Mouse (Mus musculus) hindbrain, embryonic 12.5 days (tissue): ENCODE data around the gene Clca3a1. TPM values are rescaled to one million over a fixed set of nuclear protein-coding genes. Genes with fewer than 3 reads are reported as not detected.
A peak's percentile ranks its signal among the peaks of the same experiment; 100 is the strongest.
"Not testable (repeated sequence)": the region's sequence is repeated elsewhere in the genome, so short reads cannot be mapped to it uniquely, and the experiment has no call there.

Experiments
- ATAC-seq: fragments of 200-750 bp; cut with Nextera tagmentation; 2 replicates; pipeline ENCODE4 v1.8.0; 2017; ENCODE audit warnings: moderate TSS enrichment; ENCODE audit not compliant: low FRiP score
- H3K27ac ChIP-seq: fragments of 300-500 bp; sonication (generic); 2 replicates; pipeline ENCODE4 v1.5.1; 2016; ENCODE audit warnings: mild to moderate bottlenecking
- H3K27me3 ChIP-seq: fragments of 300-500 bp; sonication (generic); 2 replicates; pipeline ENCODE4 v1.6.1; 2016; ENCODE audit warnings: mild to moderate bottlenecking
- H3K36me3 ChIP-seq: fragments of 300-500 bp; sonication (generic); 2 replicates; pipeline ENCODE4 v1.6.1; 2016; ENCODE audit warnings: mild to moderate bottlenecking
- H3K4me1 ChIP-seq: fragments of 300-500 bp; sonication (generic); 2 replicates; pipeline ENCODE4 v1.6.1; 2016
- H3K4me2 ChIP-seq: fragments of 300-500 bp; sonication (generic); replicated peaks from 2 replicates; pipeline ENCODE4 v1.6.1; 2016; ENCODE audit warnings: mild to moderate bottlenecking
- H3K4me3 ChIP-seq: fragments of 300-500 bp; sonication (generic); 2 replicates; pipeline ENCODE4 v1.5.1; 2016; ENCODE audit warnings: mild to moderate bottlenecking
- H3K9ac ChIP-seq: fragments of 300-500 bp; sonication (generic); 2 replicates; pipeline ENCODE4 v1.6.1; 2016; ENCODE audit warnings: mild to moderate bottlenecking, moderate library complexity
- H3K9me3 ChIP-seq: fragments of 300-500 bp; sonication (generic); replicated peaks from 2 replicates; pipeline ENCODE4 v1.6.1; 2016; ENCODE audit warnings: mild to moderate bottlenecking
- WGBS: fragments of 180-500 bp; shearing (Covaris S2); methylation state at CpG from one replicate; pipeline ENCODE4 v1.1.7; 2016; 5-methylcytosine and 5-hydroxymethylcytosine counted together
- polyA plus RNA-seq: library from polyadenylated mRNA; unstranded; fragments of >200 nt; fragmentation: Nextera tagmentation; extraction: Ambion mirVana; gene quantifications from 2 replicates; pipeline ENCODE4 v1.2.1, GENCODE M21; 2016

Gene Clca3a1
- polyA plus RNA-seq, 1 experiment from 2014 or later = 0.06 TPM

DNA sequence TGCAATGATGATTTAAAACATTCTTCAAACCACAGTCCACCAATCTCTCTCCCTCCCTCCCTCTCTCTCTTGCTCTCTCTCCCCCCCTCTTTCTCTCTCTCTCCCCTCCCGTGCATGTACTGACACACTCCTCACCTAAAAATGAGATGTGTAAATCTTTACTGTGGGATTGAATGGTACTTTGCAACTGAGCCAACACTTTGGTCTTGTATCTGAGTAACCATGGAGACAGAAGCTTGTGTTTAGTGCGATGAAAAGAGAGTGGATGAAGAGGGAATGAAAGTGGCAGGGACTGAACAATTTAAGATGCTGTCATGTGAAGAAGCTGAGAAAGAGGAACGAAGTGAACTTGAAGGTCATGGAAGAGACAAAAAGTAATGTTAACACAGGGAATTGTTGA is 13.1 kb downstream of the Clca3a1 start:
- H3K4me3 ChIP-seq, H3K4me2 ChIP-seq, ATAC-seq, H3K9ac ChIP-seq, H3K4me1 ChIP-seq, H3K27ac ChIP-seq, H3K27me3 ChIP-seq, H3K36me3 ChIP-seq, H3K9me3 ChIP-seq: not testable (repeated sequence)
- WGBS = 37% methylated on average over 3 of the region's 3 CpGs

DNA sequence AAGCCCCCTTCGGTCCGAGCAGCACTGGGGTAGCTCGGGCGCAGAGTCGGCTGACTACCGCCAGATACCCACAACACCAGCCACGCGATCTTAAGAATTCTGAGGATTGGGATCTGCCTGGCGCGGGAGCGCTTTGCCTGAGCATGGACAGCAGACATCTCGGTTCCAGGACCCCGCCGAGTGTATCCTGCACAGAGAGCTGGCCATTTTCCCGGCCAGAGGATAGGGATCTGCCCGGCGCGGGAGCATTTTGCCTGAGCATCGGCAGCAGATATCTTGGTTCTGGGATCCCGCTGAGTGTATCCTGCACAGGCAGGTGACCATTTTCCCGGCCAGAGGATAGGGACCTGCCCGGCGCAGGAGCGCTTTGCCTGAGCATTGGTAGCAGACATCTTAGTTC is 22.4 kb downstream of the Clca3a1 start:
- not testable (repeated sequence) for H3K27ac ChIP-seq, H3K9me3 ChIP-seq, H3K9ac ChIP-seq, H3K27me3 ChIP-seq, H3K4me2 ChIP-seq, ATAC-seq, H3K4me3 ChIP-seq, H3K4me1 ChIP-seq, H3K36me3 ChIP-seq
- 74% methylated on average over 24 of the region's 24 CpGs for WGBS

DNA sequence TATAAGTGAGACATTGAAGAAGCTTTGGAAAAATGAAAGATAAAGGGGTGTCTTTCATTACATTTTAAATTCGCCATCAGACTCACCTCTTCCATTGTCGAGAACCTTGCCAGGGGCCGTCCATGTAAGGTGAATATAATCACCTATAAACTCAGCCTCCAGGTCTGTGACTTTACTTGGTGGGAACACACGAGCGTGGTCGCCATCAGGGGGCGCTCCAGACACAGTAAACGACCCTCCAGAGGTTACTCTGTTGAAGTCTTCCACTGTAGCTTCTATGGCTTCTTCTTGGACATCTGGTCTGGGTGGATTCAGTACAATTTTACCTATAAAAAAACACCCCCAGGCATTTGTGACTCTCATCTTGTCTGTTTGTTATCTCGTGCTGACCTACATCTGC is 23.9 kb downstream of the Clca3a1 start:
- Histone ChIP-seq H3K36me3 (no peaks in the 10 kb centered on the region), H3K9ac (no peak overlapping the region), H3K9me3 (no peaks in the 10 kb centered on the region), H3K4me2 (no peak overlapping the region), H3K27me3 (no peaks in the 10 kb centered on the region), H3K4me1 (no peaks in the 10 kb centered on the region), H3K27ac (no peak overlapping the region), H3K4me3 (no peak overlapping the region)
- 28% methylated on average over 9 of the region's 9 CpGs for WGBS
- no peak for ATAC-seq

DNA sequence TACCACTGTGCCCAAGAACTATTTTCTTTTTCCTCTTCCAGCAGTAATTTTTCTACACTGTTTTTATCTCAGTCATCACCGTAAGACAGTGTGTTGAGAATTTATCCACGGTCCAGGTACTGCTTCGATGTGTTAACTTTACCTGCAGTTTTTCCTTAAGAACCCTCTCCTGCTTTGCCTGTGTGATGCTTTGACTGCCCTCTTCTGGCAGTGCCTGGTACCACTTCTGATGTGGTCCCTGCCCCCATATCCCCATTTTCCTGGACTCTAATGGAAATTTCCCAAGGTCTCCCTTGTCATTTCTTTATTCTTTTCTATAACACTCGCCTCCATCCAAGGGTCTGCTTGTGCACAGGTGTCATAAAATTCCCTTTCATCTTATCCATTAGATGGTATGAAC is 37.3 kb downstream of the Clca3a1 start:
- Histone ChIP-seq H3K36me3 (no peaks in the 10 kb centered on the region), H3K4me2 (no peak overlapping the region), H3K4me3 (no peak overlapping the region), H3K27me3 (no peaks in the 10 kb centered on the region), H3K4me1 (peaks cover 12% of the 10 kb centered on the region), H3K9ac (no peak overlapping the region), H3K9me3 (no peaks in the 10 kb centered on the region), H3K27ac (no peak overlapping the region)
- no peak for ATAC-seq
- WGBS = 48% methylated on average over 4 of the region's 4 CpGs

DNA sequence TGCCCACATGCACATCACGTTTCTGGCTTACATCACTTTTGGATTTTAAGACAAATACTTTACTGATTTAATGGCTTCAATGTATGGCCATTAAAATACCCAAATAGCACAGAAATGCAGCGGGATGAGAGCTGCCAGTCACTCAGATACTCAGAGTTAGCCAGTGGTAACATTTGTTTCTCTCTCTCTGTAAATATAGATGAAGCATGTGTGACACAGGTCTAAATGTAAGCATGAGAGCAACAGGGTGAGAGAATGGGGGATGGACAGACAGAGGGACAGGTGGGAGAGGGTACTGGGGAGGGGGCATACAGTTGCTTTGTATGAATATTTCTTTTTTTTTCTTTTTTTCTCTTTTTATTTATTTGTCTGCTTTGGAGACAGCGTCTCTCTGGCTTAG is 38.2 kb downstream of the Clca3a1 start:
- H3K4me3 ChIP-seq, H3K27me3 ChIP-seq, H3K9ac ChIP-seq, H3K9me3 ChIP-seq, H3K4me2 ChIP-seq, ATAC-seq, H3K27ac ChIP-seq, H3K36me3 ChIP-seq: not testable (repeated sequence)
- H3K4me1 ChIP-seq = peaks cover 18% of the 10 kb centered on the region
- 84% methylated on average over 3 of the region's 3 CpGs for WGBS

DNA sequence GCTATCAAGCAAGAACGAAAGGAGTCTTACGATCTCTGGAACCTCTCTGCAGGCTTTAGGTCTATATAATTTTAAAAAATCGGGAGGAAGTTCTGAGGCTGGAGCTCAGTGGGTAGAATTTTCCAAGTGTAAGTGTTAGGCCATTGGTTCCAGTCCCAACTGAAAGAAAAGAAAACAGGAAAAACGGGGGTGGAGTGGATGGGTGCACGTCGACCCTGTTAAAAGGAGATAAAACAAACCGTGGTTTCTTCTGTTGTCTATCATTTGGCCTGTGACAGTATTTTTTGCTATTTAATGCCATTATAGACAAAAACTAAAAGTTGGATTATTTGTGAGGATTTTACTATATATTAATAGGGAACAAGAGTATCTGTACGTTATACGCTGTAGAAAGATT is 38.9 kb downstream of the Clca3a1 start:
- Histone ChIP-seq H3K9ac (no peak overlapping the region), H3K36me3 (no peaks in the 10 kb centered on the region), H3K27me3 (no peaks in the 10 kb centered on the region), H3K27ac (no peak overlapping the region), H3K9me3 (no peaks in the 10 kb centered on the region), H3K4me3 (no peak overlapping the region), H3K4me1 (peaks cover 19% of the 10 kb centered on the region), H3K4me2 (no peak overlapping the region)
- no peak for ATAC-seq
- WGBS = 91% methylated on average over 9 of the region's 9 CpGs

DNA sequence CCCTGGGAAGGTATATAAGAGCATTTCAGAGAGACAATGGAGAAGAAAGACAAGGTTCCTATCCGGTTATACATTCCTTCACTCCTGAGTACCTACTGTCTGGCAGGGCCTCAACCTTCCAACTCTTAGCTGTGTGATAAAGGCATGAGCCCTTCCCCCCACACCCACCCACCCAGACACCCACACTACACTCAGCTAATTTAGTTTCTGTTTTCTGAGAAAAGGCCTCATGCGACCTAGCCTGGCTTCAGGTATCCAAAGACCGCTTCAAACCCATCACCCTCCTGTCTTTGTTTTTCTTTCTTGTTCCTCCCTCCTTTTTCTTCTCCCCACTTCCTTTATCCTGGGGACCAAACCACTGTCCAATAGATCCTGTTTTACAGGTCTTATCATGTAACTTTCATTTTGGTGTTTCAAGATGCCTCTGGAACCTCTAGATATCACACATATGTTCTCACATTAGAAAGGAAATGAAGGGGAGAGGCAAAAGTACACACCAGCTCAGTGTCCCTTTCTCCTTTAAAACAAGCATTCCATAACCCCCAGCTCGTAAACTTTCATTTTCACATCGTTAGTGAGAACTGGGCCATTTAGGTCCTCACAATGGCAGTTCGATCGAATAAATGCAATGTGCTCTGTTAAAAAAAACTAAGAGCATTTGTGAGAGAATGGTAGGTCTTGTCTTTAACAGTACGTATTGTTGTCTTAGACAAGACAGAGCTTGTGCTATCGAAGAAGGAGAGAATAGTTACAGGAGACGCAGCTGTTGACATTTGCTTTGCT is 39.5 kb downstream of the Clca3a1 start:
- 0 out of 2 replicates have a peak overlapping the region, but pooled peaks have one; percentile 48 for H3K9ac ChIP-seq
- no peaks in the 10 kb centered on the region for H3K27me3 ChIP-seq
- H3K36me3 ChIP-seq = no peaks in the 10 kb centered on the region
- 87% methylated on average over 10 of the region's 10 CpGs for WGBS
- peak overlapping the region; percentile 92; the same call in 1 of the 2 replicates for H3K4me3 ChIP-seq
- peaks cover 19% of the 10 kb centered on the region for H3K4me1 ChIP-seq
- peak; percentile 6; the same call in 1 of the 2 replicates for ATAC-seq
- no peak overlapping the region for H3K27ac ChIP-seq
- H3K9me3 ChIP-seq = no peaks in the 10 kb centered on the region
- peak overlapping the region; percentile 79 for H3K4me2 ChIP-seq

DNA sequence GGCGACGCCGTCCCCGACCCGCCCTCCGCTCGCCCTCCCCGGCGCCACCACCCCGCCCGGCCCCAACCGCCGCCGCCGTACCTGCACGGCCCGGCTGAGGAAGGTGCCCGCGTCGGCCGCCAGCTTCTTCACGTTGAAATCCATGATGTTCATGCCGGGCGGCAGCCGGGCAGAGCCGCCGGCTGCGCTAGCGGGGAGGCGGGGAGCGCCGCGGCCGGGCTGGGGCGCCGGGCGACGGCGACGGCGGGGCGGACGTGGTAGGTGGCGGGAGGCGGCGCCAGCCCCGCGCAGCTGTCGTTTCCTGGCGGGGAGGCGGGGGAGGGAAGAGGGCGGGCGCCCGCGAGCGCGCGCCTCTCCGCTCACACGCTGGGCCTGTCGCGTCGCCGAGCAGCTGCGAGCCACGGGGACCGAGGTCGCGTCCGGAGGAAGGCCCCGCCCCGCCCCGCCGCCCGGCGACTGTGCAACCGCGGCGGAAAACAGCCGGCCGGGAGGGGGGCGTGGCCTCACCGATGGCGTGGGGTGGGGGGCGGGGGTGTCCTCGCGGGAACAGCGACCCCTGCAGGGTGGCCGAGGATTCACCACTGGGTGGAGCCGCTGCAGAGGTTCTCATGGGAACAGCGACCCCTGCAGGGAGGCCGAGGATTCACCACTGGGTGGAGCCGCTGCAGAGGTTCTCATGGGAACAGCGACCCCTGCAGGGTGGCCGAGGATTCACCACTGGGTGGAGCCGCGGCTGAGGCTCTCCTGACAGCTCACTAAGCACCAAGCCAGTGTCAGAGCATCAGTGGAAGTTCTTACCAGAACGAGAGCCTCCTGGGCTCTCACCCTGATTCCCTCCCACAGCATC is 40.7 kb downstream of the Clca3a1 start, which contains the start of gene Sh3glb1:
Gene Sh3glb1 (minus strand): TSS at position 435 of the 847 bp plus-strand sequence.
- Histone ChIP-seq H3K9ac (peak within 1 kb of the TSS; percentile 96), H3K9me3 (no peaks in the 10 kb centered on the region), H3K4me3 (peak within 1 kb of the TSS; percentile 92), H3K4me2 (peak within 1 kb of the TSS; percentile 79), H3K27ac (peak within 1 kb of the TSS; percentile 99), H3K27me3 (no peaks in the 10 kb centered on the region), H3K36me3 (no peaks in the 10 kb centered on the region), H3K4me1 (peaks cover 25% of the 10 kb centered on the region)
- WGBS = under 1% methylated on average over 66 of the region's 98 CpGs
- ATAC-seq = peak; percentile 94

DNA sequence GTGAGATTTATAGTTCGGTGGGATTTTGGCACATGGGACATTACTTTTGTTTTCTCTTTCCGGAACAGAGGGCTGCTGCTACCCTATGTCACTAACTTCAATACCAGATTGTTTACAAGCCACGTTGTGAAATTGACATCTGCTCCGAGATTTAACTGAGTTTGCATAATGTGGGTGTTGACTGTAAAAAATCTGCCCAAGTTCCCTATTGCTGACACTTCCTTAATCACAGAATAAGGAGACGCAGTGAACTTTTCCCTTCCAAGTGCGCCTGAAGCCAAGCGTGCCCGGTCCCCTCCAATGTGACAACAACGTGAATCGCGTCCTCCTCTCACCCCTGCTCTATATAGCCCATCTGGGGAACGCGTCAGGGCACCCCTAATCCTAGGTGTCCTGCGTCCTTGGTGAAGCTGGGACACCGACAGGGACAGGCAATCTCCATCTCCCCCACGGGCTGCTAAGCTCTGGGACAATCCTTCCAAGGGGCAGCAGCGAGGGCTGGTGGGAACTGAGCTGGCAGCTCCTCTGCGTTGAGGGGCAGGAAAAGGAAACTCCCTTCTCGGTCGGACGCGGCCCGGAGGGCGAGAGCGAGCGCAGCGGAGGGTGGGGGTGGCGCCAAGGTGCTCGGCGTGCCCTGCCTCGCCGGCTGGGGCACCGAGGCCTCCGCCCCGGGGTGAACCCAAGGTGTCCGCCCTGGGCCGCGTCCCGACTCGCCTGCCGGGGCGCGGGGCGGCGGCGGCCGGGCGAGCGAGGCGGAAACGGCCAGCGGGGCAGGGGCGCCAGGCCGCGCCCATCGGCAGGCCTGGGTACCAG is 41.5 kb downstream of the Clca3a1 start:
- under 1% methylated on average over 55 of the region's 56 CpGs for WGBS
- Histone ChIP-seq H3K9ac (peak overlapping the region; percentile 96), H3K4me3 (peak overlapping the region; percentile 92), H3K4me2 (peak overlapping the region; percentile 79), H3K4me1 (peaks cover 25% of the 10 kb centered on the region), H3K36me3 (no peaks in the 10 kb centered on the region), H3K9me3 (no peaks in the 10 kb centered on the region), H3K27me3 (no peaks in the 10 kb centered on the region), H3K27ac (peak overlapping the region; percentile 99)
- ATAC-seq = peak; percentile 69

DNA sequence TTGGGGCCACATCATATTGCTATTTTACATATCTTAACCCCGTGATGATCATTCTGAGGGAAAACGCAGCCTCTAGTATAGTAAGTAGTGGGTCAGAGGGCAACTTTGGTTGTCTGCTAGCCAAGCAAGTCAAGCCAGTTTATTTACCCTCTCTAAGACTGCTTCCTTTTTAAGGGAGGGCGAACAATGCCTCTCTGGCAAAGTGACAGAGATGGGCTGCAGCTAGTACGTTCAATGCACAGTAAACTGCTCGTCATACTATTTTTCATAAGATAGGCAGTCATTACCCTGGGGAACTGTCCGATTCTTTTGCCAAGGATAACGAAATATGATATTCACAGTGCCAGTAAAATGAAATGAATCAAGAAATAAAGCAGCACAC is 42.1 kb downstream of the Clca3a1 start:
- peak overlapping the region; percentile 99; the same call in 1 of the 2 replicates for H3K27ac ChIP-seq

DNA sequence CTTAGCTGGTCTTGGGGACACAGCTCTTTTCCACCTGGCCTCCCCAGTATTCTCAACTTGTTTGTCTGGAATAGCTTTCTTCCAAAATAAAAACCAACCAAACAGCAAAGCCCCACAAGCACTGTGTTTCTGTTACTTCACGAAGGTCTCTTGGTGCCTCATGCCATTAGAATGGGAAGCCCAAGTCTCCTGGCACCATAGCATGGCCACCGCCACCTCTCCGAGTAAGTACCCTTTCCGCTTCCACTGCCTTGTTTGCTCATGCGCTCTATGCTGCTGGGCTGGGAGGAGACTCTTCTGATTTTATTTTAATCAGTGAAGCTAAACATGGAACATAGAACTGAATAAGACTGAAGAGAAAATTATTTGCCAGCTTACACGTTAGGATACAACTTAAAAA is 42.9 kb downstream of the Clca3a1 start:
- ATAC-seq = no peak
- Histone ChIP-seq H3K4me1 (peaks cover 25% of the 10 kb centered on the region), H3K27ac (no peak overlapping the region), H3K4me2 (peak overlapping the region; percentile 31; the same call in 1 of the 2 replicates), H3K9me3 (no peaks in the 10 kb centered on the region), H3K36me3 (no peaks in the 10 kb centered on the region), H3K9ac (no peak overlapping the region), H3K4me3 (no peak overlapping the region), H3K27me3 (no peaks in the 10 kb centered on the region)
- WGBS = 89% methylated on average over 6 of the region's 6 CpGs

More for the DNA sequence above, 42.1 kb downstream of the Clca3a1 start:
- 17% methylated on average over 7 of the region's 7 CpGs for WGBS
- Histone ChIP-seq H3K27me3 (no peaks in the 10 kb centered on the region), H3K9me3 (no peaks in the 10 kb centered on the region), H3K9ac (peak overlapping the region; percentile 96), H3K36me3 (no peaks in the 10 kb centered on the region), H3K4me3 (peak overlapping the region; percentile 92), H3K4me2 (peak overlapping the region; percentile 79), H3K4me1 (peaks cover 25% of the 10 kb centered on the region)
- ATAC-seq = no peak

DNA sequence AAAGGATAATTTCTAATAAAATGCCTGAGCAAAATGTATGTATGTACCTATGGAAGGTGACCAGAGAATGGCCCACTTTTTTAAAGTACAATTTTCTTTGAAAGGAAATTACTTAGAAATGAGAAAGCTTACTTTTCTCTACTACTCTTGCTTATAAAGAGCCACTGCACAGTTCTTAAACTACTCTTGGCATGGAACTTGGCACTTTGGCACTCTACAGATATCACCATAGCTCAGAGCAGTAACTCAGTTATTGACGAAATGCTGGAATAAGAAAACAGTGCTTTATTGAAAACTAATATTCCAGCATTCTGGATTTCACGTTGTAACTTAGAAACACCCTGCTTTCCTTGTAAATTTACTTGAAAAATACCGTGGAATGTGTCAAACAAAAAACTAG is 43.7 kb downstream of the Clca3a1 start:
- Histone ChIP-seq H3K9me3 (no peaks in the 10 kb centered on the region), H3K4me2 (no peak overlapping the region), H3K27me3 (no peaks in the 10 kb centered on the region), H3K4me3 (no peak overlapping the region), H3K27ac (no peak overlapping the region), H3K36me3 (peaks cover 4% of the 10 kb centered on the region; the same call in 1 of the 2 replicates), H3K4me1 (peaks cover 25% of the 10 kb centered on the region), H3K9ac (no peak overlapping the region)
- WGBS = 85% methylated on average over 3 of the region's 3 CpGs
- ATAC-seq = no peak
